Mouse (Mus musculus) urinary bladder, postnatal 14 days (tissue): ENCODE measurements around the gene Smarcd2.

Experiments used
- DNase-seq: peaks from one replicate; pipeline ENCODE4 v3.0.0; 2021; ENCODE audit warnings: low spot score

The Smarcd2 gene

DNA sequence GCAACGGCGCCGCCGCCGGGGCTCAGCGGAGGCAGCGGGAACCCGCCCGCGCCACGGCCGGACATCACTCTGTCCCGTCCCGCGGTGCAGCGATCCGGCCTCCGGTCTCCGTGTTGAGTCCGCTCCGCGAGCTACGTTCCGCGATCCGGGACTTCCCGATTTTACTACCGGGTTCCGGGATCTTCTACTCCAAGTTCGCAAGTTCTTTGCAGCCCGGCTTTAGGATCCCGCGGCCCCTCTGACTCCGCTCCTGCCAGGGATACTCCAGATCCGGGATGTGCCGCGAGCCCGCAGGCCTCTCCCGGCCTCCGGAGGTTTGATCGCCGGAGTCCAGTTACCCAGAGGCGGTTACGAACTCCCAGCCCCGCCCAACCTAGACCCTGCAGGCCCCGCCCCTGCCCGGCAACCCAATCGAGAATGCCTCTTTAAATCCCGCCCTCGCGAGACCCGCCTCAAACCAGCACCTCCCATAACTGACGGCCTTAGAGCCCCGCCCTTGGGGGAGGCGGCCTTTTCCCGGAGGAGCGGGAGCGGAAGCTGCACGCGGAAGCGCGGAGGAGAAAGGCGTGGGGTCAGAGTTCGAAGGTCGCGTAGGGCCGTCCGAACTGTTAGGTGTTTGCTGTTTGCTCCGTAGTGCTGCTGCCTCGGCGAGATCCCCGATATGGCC, at the start of gene Smarcd2:
Smarcd2 (minus strand) TSS at position 329 of the 667 bp plus-strand sequence.
- DNase-seq: peak; percentile 99

DNA sequence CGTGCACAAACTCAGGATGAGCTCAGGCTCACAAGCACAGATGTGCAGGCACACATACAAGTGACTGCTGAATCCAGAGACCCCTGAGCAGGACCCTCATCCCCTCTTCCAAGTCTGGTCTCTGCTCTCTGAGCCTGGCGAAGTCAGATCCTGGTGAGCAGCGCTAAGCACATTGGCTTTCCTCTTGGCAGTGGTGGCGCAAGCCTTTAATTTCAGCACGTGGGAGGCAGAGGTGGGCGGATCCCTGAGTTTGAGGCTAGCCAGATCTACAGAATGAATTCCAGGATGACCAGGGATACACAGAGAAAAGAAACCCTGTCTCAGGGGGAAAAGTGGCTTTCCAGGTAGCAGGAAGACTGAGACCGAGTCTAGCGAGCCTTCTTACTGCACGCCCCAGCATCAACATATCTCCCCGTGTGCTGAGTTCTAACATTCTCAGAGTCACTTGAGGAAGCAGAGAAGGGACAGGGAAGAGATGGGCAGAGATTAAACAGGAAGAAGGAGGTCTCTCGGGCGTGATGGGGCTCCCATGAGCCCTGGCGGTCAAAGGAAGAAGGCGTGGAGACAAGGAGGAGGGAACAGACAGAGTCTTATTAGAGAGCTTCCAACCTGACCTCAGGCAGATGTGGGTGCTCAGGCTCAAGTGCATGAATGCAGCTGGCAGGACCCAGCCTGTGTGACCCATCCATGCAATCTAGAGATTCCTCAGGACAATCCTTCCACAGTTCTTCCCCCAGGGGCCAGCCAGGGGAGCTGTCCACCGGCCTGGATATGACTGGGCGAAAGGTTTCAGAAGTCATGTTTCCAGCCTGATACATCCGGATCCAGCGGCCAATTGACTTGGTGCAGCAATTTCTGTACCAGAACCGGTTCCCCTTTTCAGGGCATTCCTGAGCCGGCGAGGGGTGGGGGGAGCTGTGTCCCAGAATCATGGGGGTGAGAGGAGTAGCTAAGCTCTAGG, 45.9 kb upstream of the Smarcd2 start:
- DNase-seq: peak; percentile 11

- DNase-seq: no peak
Measured at GRCm38 (mm10) chr11:106317801-106318200, 45.0 kb upstream of the Smarcd2 start.

DNA sequence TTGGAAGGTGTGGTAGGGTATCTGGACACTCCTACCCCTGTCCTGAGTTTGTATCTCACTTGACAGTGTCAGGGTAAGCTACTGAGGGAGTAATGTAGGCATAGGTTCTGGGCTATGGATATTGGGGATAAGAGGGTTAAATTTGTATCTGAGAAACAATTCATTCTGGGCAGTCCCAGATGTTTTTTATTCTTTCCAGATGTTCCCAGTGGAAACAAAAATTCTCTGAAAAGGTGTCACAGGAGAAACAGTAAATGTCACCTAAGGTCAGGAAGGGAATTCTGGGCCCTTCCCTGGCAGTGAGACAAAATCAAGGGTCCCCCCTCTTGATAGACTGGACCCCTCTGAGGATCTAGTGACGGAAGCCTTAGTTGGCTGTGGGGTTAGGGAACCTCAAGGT, 43.6 kb upstream of the Smarcd2 start:
- no peak for DNase-seq

DNA sequence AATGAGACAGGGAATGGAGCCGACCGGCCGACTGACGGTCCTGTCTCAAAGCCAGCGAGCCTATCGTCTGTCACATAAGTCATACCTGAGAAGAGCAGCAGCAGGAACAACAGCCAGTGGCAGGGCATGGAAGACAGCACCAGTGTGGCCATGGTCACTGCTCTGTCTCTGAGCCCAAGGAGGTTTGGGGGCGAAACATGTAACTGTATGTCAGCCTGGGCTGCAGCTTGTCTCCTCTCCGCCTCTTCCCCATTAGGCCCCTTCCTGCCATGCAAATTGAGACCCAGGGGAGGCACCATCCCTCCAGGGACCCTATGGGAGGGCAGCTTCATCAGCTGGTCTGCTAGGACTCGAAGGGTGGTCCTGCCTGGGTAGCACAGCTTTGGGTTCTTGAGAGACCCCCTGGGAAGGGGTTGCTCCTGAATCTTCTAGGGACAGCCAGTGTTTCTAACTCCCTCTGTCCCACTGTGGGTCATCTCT, 41.6 kb upstream of the Smarcd2 start, which contains the start of gene Cd79b:
Cd79b (minus strand) TSS at position 430 of the 480 bp plus-strand sequence.
- no peak for DNase-seq

DNA sequence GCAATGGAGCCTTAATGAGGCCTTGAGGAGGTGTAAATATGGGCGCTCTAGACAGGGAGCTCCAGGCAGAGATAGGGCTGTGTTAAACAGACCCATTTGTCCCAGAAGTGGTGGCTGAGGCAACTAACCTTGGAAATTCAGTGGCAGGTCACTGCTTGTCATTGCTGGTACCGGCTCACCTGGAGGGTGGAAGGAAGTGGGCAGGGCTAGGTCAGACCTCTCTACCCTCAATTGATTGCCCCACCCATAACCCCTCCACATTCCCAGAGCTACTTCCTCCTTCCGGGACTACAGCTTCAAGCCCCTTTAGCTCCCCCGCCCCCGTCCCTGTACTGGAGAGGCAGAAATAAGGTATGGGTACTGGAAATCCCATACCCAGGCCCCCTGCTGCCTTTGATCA, 40.8 kb upstream of the Smarcd2 start:
- DNase-seq: peak; percentile 32

GRCm38 (mm10) chr11:106310123-106310522, 37.4 kb upstream of the Smarcd2 start:
- no peak for DNase-seq

DNA sequence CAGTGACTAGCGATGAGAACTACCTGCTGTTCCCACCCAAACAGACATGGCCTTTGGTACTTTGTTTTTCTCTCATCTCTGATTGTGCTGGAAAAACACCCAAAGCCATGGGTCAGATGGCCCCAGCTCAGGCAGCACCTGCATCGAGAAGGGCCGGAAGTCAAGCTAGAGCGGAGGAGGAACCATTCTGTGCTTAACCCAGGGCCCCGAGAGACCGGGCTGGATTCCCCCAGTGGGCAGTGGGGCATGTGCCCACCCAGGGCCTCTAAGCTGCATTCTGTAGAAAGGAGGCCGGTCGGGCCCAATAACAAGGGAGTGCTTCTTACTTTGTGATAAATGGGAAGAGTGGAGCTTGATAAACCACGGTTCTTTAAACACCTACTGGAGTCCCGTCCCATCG, 35.4 kb upstream of the Smarcd2 start:
- no peak for DNase-seq

GRCm38 (mm10) chr11:106307432-106307831, 34.7 kb upstream of the Smarcd2 start:
- no peak for DNase-seq

GRCm38 (mm10) chr11:106306758-106307157, 34.0 kb upstream of the Smarcd2 start:
- DNase-seq: no peak

- DNase-seq: no peak
Measured at GRCm38 (mm10) chr11:106306065-106306385, 33.3 kb upstream of the Smarcd2 start.

GRCm38 (mm10) chr11:106305348-106306064, 32.7 kb upstream of the Smarcd2 start:
- no peak for DNase-seq

DNA sequence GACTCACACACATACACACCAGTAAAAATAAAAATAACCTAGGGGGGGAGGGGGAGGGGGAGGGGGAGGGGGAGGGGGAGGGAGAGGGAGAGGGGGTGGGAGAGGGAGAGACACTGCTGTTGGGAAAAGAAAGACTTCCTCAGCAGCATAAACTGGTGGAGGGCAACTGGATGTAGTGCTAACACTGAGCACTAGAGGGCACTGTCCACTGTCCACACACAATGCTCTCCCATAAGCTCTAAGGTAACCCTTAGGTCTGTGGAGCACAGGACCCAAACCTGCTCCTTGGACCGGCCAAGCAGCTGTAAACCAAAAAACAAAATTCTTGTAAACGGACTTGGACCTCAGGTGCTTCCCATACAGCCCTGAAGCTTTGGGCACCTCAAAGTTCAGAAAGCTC, 29.9 kb upstream of the Smarcd2 start:
- peak; percentile 58 for DNase-seq

GRCm38 (mm10) chr11:106301765-106302164, 29.0 kb upstream of the Smarcd2 start, which contains the start of gene Gh:
TSS of gene Gh (minus strand) at chr11:106301865.
- DNase-seq: no peak

- DNase-seq: no peak
Measured at GRCm38 (mm10) chr11:106291861-106292260, 19.1 kb upstream of the Smarcd2 start.

GRCm38 (mm10) chr11:106290376-106290775, 17.6 kb upstream of the Smarcd2 start:
- no peak for DNase-seq

DNA sequence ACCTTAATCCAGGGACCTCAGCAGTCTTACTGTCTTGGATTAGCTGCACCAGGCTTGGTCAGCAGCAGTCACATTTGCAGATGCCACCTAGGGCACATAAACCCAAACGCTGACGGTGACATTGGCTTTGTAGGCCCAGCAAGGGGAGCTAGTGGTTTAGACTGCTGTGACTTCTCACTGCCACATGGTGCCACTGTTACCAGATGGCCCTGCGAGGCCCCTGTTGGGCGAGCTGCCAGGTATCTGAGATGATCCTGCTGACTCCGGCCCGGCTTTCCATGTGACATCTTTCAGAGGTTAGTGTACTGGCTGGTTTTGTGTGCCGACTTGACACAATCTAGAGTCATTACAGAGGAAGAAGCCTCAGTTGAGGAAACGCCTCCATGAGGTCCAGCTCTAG, 16.6 kb upstream of the Smarcd2 start:
- DNase-seq: peak; percentile 55

DNA sequence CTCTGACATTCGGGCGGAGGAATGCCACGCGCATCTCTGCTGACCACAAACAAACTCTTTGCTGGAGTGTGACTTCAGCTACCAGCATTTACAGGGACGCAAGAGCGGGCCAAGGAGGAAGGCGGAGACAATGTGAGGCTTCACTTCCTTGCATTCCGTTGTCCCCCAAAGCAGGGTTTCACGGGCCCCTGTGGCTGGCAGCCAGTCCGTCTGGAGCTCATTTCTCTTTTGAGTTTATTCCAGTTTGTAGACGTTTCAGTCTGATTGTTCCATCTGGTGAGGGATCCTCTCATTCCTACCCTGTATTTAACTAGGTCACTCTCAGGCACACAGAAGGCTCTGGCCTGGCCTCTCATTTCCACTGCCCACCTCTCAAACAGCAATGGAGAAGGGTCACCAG, 14.2 kb upstream of the Smarcd2 start:
- DNase-seq: no peak

DNA sequence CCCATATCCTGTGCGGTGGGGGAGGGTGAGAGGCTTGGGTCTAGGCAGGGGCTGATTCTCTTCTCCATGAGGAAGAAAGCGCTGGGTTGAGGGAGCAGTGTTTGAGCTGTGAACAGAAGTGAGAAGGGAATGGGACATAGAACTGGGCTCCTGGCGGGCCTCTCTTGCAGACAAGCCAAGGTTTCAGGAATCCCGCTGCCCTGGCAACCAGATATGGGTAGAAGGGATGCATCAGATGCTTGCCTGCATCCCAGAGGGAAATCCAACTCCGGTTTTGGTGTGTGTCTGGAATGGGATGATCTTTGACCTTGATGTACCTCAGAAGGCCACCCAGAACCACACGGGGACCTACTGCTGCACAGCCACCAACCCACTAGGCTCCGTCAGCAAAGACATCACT, 13.4 kb upstream of the Smarcd2 start:
- no peak for DNase-seq

DNA sequence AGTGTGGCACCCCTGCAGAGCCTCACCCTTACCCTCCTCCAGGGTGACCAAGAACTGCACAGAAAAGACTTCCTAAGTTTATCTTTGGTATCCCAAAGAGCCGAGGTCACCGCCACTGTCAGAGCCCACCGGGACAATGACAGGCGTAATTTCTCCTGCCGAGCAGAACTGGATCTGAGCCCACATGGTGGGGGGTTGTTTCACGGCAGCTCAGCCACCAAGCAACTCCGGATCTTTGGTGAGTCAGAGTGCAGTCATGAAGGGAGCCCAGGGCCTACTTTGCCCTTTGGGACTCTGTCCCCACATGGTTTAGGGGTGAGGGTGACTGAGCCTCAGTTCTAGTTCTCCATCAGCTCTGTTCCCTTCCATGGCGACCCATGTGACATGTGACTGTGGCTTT, 11.4 kb upstream of the Smarcd2 start:
- no peak for DNase-seq

DNA sequence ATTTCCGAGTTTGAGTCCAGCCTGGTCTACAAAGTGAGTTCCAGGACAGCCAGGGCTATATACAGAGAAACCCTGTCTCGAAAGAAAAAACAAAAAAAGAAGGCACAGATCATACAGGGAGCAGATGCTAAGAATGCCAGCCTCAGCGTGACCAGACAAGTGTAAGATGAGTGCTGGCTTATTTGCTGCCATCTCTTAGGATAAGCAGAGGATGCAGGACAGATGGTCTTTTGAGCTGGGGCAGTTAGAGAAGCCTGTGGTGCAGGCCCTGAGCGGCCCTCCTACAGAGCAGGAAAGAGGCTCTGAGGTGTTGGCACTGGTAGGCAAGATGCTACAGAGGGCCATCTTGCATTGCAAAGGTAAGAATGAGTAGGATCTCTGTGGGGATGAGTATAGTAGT, 10.6 kb upstream of the Smarcd2 start:
- no peak for DNase-seq

DNA sequence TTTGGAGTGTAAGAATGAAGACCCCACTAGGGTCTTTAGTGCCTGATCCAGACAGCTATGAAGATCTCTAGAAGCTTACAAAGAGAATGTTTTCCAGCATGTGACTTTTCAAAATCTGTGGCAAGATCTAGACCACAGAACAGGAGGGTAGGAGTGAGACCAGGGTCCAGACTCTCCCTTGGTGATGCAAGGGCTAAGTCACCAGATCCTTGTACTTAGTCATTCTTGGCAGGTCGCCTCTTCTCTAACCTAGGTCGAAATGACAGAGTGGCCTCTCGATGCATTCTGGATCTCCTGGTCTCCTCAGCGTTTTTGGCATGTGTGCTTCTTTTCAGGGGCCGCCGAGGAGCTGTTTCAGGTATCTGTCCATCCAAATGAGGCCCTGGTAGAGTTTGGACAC, 9.7 kb upstream of the Smarcd2 start:
- no peak for DNase-seq
